Mouse (Mus musculus) C2C12 (cell line): ENCODE data around the gene Qtrt1.

Source experiments
- CEBPB ChIP-seq: IDR thresholded peaks from one replicate; pipeline ENCODE4 v1.6.1; 2011; ENCODE audit warnings: low read depth, mild to moderate bottlenecking, control low read depth, moderate library complexity
- CTCF ChIP-seq: IDR thresholded peaks from one replicate; pipeline ENCODE4 v1.5.1; 2011; ENCODE audit not compliant: control insufficient read depth, insufficient read depth, insufficient read length
- MYOG ChIP-seq: IDR thresholded peaks from one replicate; pipeline ENCODE4 v1.6.1; 2011; ENCODE audit not compliant: control insufficient read depth, insufficient read length; ENCODE audit errors: extremely low read depth
- USF1 ChIP-seq: IDR thresholded peaks from one replicate; pipeline ENCODE4 v1.6.1; 2011; ENCODE audit warnings: low read depth, mild to moderate bottlenecking, control low read depth, moderate library complexity

DNA sequence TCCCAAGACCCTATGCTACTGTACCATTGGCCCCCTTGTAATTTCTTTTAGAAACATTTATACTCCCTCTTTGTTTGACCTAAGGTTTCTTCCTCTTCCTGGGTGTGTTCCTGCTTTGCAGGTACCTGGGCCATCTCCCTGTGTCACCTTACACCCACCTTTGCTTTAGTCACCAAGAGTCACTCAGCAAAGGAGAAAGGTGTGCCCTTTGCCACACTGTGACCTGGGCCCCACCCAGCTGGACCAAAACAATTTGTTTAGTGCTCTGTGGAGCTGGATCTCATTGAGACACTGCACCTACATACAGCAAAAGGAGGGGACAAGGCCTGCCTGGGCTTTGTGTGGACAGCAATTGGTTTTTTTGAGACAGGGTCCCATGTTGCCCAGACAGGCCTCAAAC is 28.8 kb downstream of the Qtrt1 start:
- TF ChIP-seq CEBPB (no peak), CTCF (no peak), MYOG (no peak), USF1 (no peak)
